Mouse (Mus musculus) olfactory bulb, adult 2 months (tissue): ENCODE measurements around the gene Frs3. TPM values are rescaled to one million over a fixed set of nuclear protein-coding genes. Genes with fewer than 3 reads are reported as not detected.

Experiments
- H3K27ac ChIP-seq: fragments of 200-500 bp; 2 replicates; pipeline ENCODE4 v1.5.1; 2012; ENCODE audit warnings: low read depth, low read length; ENCODE audit not compliant: insufficient read depth
- H3K4me1 ChIP-seq: fragments of 200-500 bp; 2 replicates; pipeline ENCODE4 v1.6.1; 2012; ENCODE audit warnings: low read length; ENCODE audit not compliant: control insufficient read depth, insufficient read depth
- H3K4me3 ChIP-seq: fragments of 200-500 bp; 2 replicates; pipeline ENCODE4 v1.5.1; 2012; ENCODE audit warnings: mild to moderate bottlenecking, low read depth, low read length, moderate library complexity; ENCODE audit not compliant: insufficient read depth
- CTCF ChIP-seq: fragments of 200-500 bp; IDR thresholded peaks from 2 replicates; pipeline ENCODE4 v1.5.1; 2012; ENCODE audit warnings: low read depth, mild to moderate bottlenecking, low read length, moderate library complexity; ENCODE audit not compliant: insufficient read depth
- POLR2A ChIP-seq: fragments of 200-500 bp; IDR thresholded peaks from 2 replicates; pipeline ENCODE4 v1.6.1; 2012; ENCODE audit warnings: mild to moderate bottlenecking, low read depth, low read length, moderate library complexity; ENCODE audit not compliant: insufficient read depth
- WGBS: fragments of 180-500 bp; shearing (Covaris S2); methylation state at CpG from one replicate; pipeline ENCODE4 v1.1.7; 2018; 5-methylcytosine and 5-hydroxymethylcytosine counted together
- polyA plus RNA-seq: library from polyadenylated mRNA; stranded (reverse); fragments of >200 nt; gene quantifications from 2 replicates; pipeline ENCODE4 v1.2.4, GENCODE M21; 2012; ENCODE audit warnings: low replicate concordance; ENCODE audit not compliant: missing spikeins, insufficient read depth, insufficient read length

Gene Frs3
- polyA plus RNA-seq, 1 experiment, result not detected

DNA sequence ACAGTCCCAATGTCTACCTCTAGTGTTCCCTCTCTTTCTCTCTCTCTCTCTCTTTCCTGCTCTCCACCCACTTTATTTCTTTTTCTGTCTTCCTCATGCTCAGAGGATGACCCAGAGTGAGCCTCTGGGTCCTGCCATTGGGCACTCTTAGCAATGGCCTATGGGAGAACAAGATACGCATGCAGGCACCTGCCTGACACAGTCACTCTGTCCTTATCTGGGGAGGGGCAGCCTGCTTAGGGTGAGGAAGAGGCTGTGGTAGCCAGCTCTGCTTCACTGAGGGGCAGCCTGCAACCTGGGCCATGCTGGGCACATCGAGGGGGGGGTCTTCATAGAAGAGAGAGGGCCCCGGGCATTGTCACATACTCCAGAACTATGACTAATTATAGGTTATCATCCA is 60.8 kb downstream of the Frs3 start:
- H3K4me1 ChIP-seq, result peaks cover 8% of the 10 kb centered on the region; the same call in 1 of the 2 replicates
- no peak for TF ChIP-seq POLR2A
- TF ChIP-seq CTCF, result no peak
- no peak overlapping the region for H3K4me3 ChIP-seq
- 76% methylated on average over 3 of the region's 3 CpGs for WGBS
- no peak overlapping the region for H3K27ac ChIP-seq

DNA sequence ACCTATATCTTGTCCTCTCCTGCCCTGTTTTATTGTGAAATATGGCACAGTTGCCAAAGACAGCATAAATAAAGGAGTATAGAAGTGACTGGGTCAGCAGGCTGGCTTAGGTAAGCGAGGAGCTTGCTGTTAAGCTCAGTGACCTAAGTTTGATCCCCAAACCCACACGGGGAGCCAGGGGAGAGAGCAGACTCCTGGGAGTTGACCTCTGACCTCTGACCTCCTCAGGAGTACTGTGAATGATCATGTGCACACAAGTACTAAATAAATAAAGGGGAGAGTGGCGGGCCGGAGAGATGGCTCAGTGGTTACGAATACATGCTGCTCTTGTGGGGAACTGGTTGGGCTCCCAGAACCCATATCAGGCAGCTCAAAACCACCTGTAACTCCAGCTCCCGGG is 61.3 kb downstream of the Frs3 start:
- H3K27ac ChIP-seq, result no peak overlapping the region
- H3K4me1 ChIP-seq, result peaks cover 8% of the 10 kb centered on the region; the same call in 1 of the 2 replicates
- WGBS, result 82% methylated on average over 6 of the region's 6 CpGs
- no peak overlapping the region for H3K4me3 ChIP-seq
- TF ChIP-seq CTCF (no peak), POLR2A (no peak)

DNA sequence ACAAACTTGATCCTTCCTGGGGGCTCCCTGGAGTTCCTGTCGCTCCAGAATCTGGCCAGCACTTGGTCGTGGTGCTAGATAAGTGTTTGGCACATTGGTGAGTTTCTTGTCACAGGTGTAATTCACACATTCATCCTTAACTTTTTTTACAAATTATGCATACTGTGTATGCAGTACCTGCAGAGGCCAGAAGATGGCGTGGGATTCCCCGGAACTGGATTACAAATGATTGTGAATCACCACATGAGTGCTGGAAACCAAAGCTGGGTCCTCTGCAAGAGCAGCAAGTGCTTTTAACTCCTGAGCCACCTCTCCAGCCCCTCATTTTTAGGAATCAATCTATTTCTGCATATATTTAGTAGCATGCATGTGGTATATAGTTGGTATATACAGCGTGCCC is 63.0 kb downstream of the Frs3 start:
- WGBS, result 75% methylated on average over 5 of the region's 5 CpGs
- Histone ChIP-seq H3K27ac (no peak overlapping the region), H3K4me3 (no peak overlapping the region), H3K4me1 (peaks cover 12% of the 10 kb centered on the region; the same call in 1 of the 2 replicates)
- TF ChIP-seq POLR2A, result no peak
- TF ChIP-seq CTCF, result no peak

DNA sequence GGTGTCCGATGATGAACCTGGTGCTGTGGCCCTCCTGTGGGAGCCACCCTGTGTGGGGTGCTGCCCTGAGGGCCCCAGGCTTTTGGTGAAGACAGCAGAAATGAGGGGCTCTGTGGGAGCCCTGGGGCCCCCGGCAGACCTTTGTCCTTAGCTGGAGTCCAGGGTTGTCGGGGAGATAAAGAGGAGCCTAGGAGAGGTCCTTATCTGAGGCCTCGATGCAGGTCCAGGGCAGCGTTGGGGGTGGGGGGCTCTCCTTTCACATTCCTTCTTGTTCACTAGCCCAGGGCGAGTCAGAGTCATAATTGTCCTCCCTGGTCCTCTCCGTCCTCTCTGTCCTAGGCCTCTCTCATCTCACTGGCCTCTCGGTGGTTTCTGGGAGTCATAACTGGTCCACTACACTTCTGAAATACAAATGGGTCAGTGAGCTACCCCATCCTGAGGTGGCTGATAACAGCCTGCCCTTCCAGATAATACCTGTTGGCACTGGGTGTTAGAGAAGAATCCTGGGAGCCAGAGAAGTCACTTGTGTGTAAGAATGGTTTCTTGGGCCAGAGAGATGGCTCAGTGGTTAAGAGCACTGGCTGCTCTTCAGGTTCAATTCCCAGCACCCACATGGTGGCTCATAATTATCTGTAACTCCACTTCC is 64.4 kb downstream of the Frs3 start:
- Histone ChIP-seq H3K4me3 (no peak overlapping the region), H3K4me1 (peaks cover 15% of the 10 kb centered on the region; the same call in 1 of the 2 replicates), H3K27ac (no peak overlapping the region)
- 94% methylated on average over 8 of the region's 8 CpGs for WGBS
- TF ChIP-seq CTCF (no peak), POLR2A (no peak)

Other genes with a start within 250 kb of the Frs3 start
- not detected in 2 replicates for gene Taf8, start 186.7 kb upstream of the Frs3 start, polyA plus RNA-seq
- 292 and 423 TPM in 2 replicates for gene Ccnd3, start 184.0 kb upstream of the Frs3 start, polyA plus RNA-seq
- gene Bysl, start 77.5 kb upstream of the Frs3 start, polyA plus RNA-seq, result not detected in 2 replicates
- gene Med20, start 77.4 kb upstream of the Frs3 start, polyA plus RNA-seq, result not detected in 2 replicates
- not detected in 2 replicates for gene Gm20517, start 77.4 kb upstream of the Frs3 start, polyA plus RNA-seq
- gene Usp49, start 58.3 kb upstream of the Frs3 start, polyA plus RNA-seq, result not detected in 2 replicates
- not detected in 2 replicates for gene Tomm6, start 644 bp upstream of the Frs3 start, polyA plus RNA-seq
- not detected in 2 replicates for gene Gm21981, start 5.4 kb downstream of the Frs3 start, polyA plus RNA-seq
- not detected in 2 replicates for gene Prickle4, start 5.7 kb downstream of the Frs3 start, polyA plus RNA-seq
- not detected in 2 replicates for gene Pgc, start 37.8 kb downstream of the Frs3 start, polyA plus RNA-seq
- gene Tfeb, start 48.0 kb downstream of the Frs3 start, polyA plus RNA-seq, result not detected in 2 replicates
- gene Mdfi, start 145.7 kb downstream of the Frs3 start, polyA plus RNA-seq, result not detected in 2 replicates
- not detected in 2 replicates for gene Foxp4, start 235.6 kb downstream of the Frs3 start, polyA plus RNA-seq